Mouse (Mus musculus) left cerebral cortex, postnatal 4 days (tissue): ENCODE measurements around the gene Gm867. TPM values are rescaled to one million over a fixed set of nuclear protein-coding genes. Genes with fewer than 3 reads are reported as not detected.
A peak's percentile ranks its signal among the peaks of the same experiment; 100 is the strongest.

Experiments
- DNase-seq: peaks from one replicate; pipeline ENCODE4 v3.0.0-alpha.2; 2022
- intact Hi-C: fragments of 180-260 bp; cut with DNase I; formaldehyde crosslinking; loops from one replicate; pipeline ENCODE4 v1.15.1; 2025
- total RNA-seq, 2 experiments: library from RNA; stranded (reverse); gene quantifications; 2 replicates each; pipeline ENCODE4 v1.2.3; 2021

Gene Gm867
- total RNA-seq, 2 experiments from 2014 or later, result 0.48 to 1.1 TPM

GRCm38 (mm10) chr10:75937851-75938643, 2.4 kb downstream of the Gm867 start:
- no peak for DNase-seq
- intact Hi-C loops, result no loop called here

DNA sequence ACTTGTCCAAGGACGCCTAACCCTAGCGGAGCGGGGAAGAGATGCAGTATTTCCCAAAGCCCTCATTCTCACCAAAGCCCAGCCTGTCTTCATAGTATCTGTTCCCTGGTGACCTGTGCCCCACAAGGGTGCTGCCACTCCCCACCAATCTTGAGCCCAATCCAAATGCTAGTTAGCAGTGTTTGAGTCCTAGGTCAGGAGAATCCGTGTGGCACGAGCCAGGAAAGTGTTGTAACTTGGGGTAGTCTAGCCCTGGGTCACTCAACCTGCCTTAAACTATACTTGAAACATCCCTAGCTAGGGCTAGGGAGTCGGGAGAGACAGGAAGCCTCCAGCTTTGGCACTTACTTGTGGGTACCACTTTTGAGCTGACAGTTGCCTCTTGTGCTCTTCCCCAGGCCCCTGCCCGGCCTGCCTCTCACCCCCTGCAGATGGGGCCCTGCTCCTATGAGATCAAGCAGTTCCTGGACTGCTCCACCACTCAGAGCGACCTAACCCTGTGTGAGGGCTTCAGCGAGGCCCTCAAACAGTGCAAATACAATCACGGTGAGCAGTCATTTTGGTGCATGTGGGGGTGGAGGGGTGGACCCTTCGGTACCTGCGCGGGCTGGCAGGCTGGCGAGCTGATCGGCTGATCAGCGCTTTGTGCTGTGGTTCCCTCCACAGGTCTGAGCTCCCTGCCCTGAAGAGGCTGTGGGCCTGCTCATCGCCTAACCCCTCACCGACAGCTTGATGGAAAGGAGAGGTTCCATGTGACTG, 3.4 kb downstream of the Gm867 start:
- intact Hi-C loops, result no loop called here
- no peak for DNase-seq

GRCm38 (mm10) chr10:75935680-75936541, 4.6 kb downstream of the Gm867 start, which contains the start of gene Mmp11:
Mmp11 (minus strand) TSS chr10:75936496.
- DNase-seq, result peak; percentile 68
- intact Hi-C loops, result no loop called here

DNA sequence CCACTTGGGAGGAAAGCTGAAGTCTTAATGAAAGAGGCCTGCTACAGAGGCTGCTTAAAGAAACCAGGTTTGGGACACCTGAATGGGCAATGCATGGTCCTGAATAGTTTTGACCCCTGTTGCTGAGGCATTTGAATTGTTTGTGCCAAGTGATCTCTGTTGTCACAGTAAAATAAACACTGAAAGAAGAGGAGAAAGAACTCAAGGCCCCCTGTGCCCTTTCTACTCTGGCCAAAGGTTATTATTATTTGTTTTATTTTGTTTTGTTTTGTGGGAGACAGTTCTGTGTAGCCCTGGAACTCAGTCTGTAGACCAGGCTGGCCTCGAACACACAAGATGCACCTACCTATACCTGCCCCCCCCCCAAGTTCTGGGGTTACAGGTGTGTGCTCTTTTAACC, 5.5 kb downstream of the Gm867 start:
- intact Hi-C loops, result no loop called here

GRCm38 (mm10) chr10:75932891-75933290, 7.6 kb downstream of the Gm867 start, which contains the start of gene Chchd10:
Chchd10 (plus strand) TSS chr10:75933130.
- intact Hi-C loops, result no loop called here
- DNase-seq, result no peak

More for the DNA sequence above, 5.5 kb downstream of the Gm867 start:
- DNase-seq, result no peak

DNA sequence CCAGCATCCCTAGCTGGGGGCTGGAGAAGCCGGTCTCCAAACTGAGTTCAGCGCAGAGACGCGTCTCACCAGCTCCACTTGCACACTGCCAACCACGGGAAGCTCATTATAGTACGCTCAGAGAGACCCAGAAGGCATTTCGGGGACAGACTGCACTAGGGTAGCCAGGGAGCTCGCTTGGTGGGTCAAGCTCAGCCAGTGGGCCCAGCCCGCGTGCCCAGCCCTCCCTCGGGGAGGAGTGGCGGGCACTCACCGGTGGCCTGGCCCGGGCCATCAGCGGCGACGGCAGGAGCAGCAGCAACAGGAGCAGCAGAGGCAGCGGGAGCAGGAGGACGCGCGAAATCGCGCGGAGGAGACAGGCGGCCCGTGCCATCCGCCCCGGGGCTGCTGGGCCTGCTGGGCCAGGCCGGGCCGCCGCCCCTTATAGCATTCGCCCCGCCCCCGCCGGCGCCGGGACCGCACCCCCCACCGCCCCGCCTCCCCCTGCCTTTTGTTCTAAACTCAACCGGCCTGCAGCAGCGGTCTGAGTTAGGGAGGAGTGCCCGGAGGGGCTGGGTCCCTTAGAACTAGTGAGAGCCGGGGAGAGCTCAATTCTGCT, 8.3 kb downstream of the Gm867 start:
- intact Hi-C loops, result no loop called here
- DNase-seq, result peak; percentile 35

DNA sequence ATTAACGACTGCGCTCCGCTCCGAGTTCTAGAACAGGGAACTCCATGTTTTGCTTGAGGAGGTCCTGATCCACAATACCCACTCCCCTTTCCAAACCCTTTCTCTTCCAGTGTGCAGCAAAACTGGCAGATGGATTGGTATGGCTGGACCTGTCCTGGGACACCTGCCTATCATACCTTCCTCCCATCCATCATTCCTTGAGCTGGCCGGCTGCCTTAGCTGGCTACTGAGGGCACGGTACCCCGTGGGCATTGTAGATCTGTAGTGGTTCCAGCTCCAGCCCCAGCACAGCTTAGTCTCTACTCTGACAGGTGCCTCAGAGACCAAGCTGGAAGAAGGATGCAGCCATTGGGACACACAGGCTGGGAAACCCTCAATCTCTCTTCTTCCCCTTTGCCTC, 9.2 kb downstream of the Gm867 start:
- no peak for DNase-seq
- intact Hi-C loops, result no loop called here

- no peak for DNase-seq
- intact Hi-C loops, result no loop called here
Observed at GRCm38 (mm10) chr10:75930304-75930703, 10.2 kb downstream of the Gm867 start.

DNA sequence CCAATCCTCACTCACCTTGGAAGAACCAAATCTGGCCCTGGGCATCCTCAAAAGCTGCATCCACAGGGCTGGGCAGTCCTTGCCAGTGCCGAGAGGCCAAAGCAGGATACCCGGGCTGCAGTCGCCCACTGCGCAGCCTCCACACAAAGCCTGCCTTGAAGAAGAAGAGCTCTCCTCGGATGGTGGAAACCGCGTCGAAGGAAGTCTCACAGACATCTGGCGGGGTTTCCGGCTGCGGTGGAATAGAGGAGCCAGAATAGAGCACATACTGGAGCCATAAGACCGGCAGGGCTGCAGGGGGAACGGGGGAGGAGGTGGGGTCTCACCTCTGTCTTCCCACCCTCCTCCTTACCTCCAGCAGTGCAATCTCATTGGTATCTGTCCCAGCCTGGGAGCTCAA, 14.1 kb downstream of the Gm867 start:
- DNase-seq, result no peak
- intact Hi-C loops, result no loop called here

DNA sequence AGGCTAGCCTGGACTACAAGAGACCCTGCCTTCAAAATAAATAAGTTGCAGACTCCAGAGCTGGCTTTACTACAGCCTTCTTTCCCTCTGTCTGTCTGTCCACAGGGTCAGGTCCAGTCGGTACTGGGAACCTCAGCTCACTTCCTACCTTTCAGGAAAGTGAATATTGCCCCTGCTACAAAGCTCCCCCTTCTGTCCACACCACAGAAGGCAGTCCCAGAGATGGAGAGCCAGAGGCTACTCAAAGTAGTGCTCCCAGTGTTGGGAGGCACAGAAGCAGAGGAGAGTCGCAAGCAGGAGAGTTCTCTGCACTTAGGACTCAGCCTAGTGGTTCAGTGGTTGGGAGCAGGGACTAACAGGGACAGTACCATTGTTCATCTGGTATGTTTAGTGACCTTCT, 16.1 kb downstream of the Gm867 start:
- intact Hi-C loops, result no loop called here

DNA sequence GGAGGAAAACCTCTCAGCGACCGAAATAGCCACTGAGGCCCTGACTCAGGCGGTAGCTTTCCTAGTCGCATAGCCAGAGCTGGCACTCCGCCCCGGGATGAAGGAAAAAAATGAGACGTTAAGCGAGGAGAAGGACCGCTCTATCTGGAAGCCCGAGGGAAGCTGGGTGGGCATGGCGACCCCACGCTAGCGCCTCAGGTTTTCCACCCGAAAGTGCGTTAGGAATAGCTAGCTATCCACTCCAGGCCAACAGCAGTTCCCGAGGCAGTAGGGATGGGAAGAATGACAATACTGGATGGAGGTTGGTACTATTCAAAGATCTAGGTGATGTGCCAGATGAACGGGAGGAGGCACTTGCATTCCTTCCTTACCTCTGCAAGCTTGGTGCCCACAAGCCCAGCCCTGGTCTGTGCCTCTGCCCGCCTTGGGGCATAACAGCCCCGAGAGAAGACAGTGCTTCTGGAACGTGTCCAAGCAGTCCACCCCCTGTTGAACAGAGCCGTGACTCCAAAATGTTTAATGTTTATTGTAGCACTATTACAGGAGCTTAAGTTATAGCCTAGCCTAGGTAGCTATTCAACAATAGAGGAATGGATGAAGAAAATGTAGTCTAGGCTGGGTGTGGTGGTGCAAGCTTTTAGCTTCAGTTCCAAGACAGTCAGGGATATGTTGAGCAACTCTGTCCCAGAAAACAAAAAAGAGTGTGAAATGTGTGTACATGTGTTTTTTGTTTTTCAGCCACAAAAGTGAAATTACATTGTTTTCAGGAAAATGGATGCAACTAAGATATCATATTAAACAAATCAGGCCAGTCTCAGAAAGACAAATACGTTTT, 18.5 kb downstream of the Gm867 start:
- peak; percentile 41 for DNase-seq
- intact Hi-C loops, result no loop called here

More for the DNA sequence above, 16.1 kb downstream of the Gm867 start:
- no peak for DNase-seq

GRCm38 (mm10) chr10:75921026-75921725, 19.3 kb downstream of the Gm867 start, which contains the start of gene Smarcb1:
Smarcb1 (minus strand) TSS chr10:75921617.
- intact Hi-C loops, result no loop called here
- peak; percentile 96 for DNase-seq

DNA sequence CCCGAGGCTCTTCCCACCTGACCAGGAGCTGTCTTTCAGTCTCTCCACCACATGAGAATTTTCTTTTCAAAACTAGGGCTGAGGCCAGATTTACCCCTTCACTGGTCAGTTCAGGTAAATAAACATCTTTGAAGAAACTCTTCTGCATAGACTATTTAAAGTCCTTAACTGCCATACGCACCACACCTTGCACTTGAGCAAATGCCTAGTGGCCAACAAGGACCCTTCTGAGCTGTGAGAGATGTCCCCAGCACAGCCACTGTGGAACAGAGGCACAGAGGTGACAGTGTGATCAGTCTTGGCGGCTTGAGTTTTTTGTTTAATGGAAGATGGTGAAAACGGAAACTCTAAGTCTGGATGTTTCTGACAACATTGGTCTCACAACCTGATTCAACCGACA, 21.4 kb downstream of the Gm867 start:
- intact Hi-C loops, result no loop called here
- DNase-seq, result no peak

DNA sequence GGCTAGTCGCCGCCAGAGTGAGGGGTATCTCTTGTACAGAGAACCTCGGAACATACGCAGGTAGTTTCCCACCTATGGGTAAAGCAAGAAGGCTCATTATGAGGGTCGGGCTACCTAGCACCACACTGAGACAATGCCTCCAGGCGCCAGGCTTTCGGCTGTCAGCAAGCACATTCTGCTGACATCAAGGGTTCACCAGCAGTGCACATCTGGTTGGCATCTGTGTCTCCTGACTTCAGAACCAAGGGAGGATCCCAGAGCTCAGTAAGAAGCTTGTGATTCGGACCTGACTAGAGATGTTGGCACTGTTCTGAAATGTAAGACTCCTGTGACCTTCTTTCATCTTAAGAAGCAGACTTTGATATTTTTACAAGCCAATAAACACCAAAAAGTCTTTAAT, 23.6 kb downstream of the Gm867 start:
- intact Hi-C loops, result no loop called here
- DNase-seq, result no peak

DNA sequence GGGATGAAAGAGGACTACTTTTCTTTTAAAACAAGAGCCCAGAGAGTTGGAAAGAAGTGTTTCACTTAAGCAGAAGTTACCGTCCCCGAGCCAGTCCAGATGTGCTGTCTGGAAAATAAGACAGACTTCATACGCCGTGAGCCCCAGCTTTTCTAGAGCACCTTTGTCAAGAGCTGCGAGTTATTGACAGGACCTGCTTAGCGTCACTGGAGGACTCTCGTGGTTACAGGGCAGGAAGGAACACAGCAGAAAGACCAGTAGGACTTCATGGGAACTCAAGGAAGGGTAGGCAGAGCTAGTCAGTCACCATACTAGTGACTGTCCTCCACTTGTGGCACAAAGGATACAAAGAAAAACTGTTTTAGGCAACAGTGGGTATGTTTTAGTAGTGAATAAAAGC, 24.9 kb downstream of the Gm867 start:
- intact Hi-C loops, result no loop called here
- DNase-seq, result no peak

GRCm38 (mm10) chr10:75913013-75913589, 27.4 kb downstream of the Gm867 start:
- intact Hi-C loops, result no loop called here
- DNase-seq, result no peak

GRCm38 (mm10) chr10:75910698-75911097, 29.8 kb downstream of the Gm867 start:
- intact Hi-C loops, result no loop called here
- DNase-seq, result no peak

DNA sequence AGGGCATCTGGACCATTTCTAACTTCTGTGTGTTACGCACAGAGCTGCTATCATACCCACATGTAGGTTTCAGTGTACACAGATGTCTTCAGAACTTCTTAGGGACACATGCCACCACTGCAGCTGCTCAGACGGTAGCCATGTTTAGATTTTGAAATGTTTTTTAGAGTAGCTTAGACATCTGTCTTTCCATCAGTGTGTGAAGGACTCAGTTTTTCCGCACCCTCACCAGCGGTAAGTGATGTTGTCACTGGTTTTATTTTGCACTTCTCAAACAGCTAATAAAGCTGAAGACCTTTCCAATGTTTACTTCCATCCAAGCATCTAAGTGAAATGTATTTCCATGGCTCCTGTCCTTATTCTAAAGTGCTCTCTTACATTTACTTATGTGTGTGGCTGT, 33.6 kb downstream of the Gm867 start:
- intact Hi-C loops, result no loop called here

GRCm38 (mm10) chr10:75904391-75904790, 36.1 kb downstream of the Gm867 start:
- no peak for DNase-seq
- intact Hi-C loops, result no loop called here

More for the DNA sequence above, 33.6 kb downstream of the Gm867 start:
- no peak for DNase-seq
